Mouse (Mus musculus): ENCODE data around the gene Etnk1. TPM values are rescaled to one million over a fixed set of nuclear protein-coding genes. Genes with fewer than 3 reads are reported as not detected.

Etnk1 gene
- polyA plus RNA-seq, 1 experiment from 2014 or later, result 64.1 TPM

- 0 out of 2 replicates have a peak, but pooled peaks cover 4% of the 10 kb centered on the region for H3K36me3 ChIP-seq (ENCODE audit: control insufficient read depth, insufficient read depth, low read length)
- H3K9me3 ChIP-seq (ENCODE audit: control insufficient read depth, low read length), result no peaks in the 10 kb centered on the region
- no peak overlapping the region for H3K4me2 ChIP-seq (ENCODE audit: low read depth, low read length)
- H3K4me1 ChIP-seq (ENCODE audit: control insufficient read depth, insufficient read depth, low read length), result no peaks in the 10 kb centered on the region
- ATAC-seq (ENCODE audit: low read depth), result no peak
- no peak overlapping the region for H3K9ac ChIP-seq (replicated peaks; ENCODE audit: low read depth, low read length)
- no peak overlapping the region for H3K27ac ChIP-seq (ENCODE audit: low read depth, low read length)
- H3K27me3 ChIP-seq (ENCODE audit: control insufficient read depth, insufficient read depth, low read length), result no peaks in the 10 kb centered on the region
- H3K4me3 ChIP-seq (ENCODE audit: low read depth, low read length), result no peak overlapping the region
- WGBS, result 78% methylated on average over 7 of the region's 7 CpGs
Measured at GRCm38 (mm10) chr6:143190838-143191476, 23.9 kb downstream of the Etnk1 start.

DNA sequence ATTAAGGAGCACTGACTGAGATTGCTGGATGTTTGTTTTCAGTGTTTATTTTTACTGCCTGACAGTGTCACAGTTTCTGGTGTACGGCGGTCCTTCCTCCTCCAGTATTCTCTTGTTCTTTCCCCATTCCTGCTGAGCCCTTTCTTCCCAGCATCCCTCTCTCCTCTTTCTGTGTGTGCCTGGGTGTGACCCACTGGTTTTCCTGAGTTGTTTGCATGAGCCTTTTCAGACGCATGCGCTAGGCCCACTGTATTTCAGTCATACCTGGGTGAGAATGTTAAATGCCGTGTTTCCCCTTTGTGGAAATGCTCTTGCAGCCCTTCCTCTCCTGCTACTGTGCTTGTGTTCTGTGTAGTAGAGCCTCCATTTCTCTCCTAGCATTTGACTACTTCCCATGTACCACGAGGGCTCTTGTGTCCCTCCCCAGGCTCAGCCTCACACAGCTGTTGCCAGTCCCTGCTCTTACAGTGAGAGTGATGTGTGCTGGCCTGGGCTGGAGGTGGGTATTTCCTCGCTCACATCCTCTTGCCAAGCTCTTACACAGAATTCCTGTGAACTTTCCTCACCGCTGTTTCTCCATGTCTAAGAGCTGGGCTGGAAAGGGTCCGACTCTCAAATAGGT, 24.6 kb downstream of the Etnk1 start:
- H3K9me3 ChIP-seq (ENCODE audit: control insufficient read depth, low read length), result no peaks in the 10 kb centered on the region
- H3K27me3 ChIP-seq (ENCODE audit: control insufficient read depth, insufficient read depth, low read length), result no peaks in the 10 kb centered on the region
- 85% methylated on average over 9 of the region's 9 CpGs for WGBS
- H3K27ac ChIP-seq (ENCODE audit: low read depth, low read length), result no peak overlapping the region
- no peaks in the 10 kb centered on the region for H3K4me1 ChIP-seq (ENCODE audit: control insufficient read depth, insufficient read depth, low read length)
- no peak overlapping the region for H3K9ac ChIP-seq (replicated peaks; ENCODE audit: low read depth, low read length)
- ATAC-seq (ENCODE audit: low read depth), result no peak
- H3K4me3 ChIP-seq (ENCODE audit: low read depth, low read length), result no peak overlapping the region
- no peak overlapping the region for H3K4me2 ChIP-seq (ENCODE audit: low read depth, low read length)
- peaks cover 6% of the 10 kb centered on the region; the same call in 1 of the 2 replicates for H3K36me3 ChIP-seq (ENCODE audit: control insufficient read depth, insufficient read depth, low read length)

- no peaks in the 10 kb centered on the region for H3K9me3 ChIP-seq (ENCODE audit: control insufficient read depth, low read length)
- no peaks in the 10 kb centered on the region for H3K27me3 ChIP-seq (ENCODE audit: control insufficient read depth, insufficient read depth, low read length)
- H3K4me3 ChIP-seq (ENCODE audit: low read depth, low read length), result no peak overlapping the region
- ATAC-seq (ENCODE audit: low read depth), result no peak
- WGBS, result 88% methylated on average over 8 of the region's 8 CpGs
- H3K4me1 ChIP-seq (ENCODE audit: control insufficient read depth, insufficient read depth, low read length), result no peaks in the 10 kb centered on the region
- H3K9ac ChIP-seq (replicated peaks; ENCODE audit: low read depth, low read length), result no peak overlapping the region
- H3K27ac ChIP-seq (ENCODE audit: low read depth, low read length), result no peak overlapping the region
- no peak overlapping the region for H3K4me2 ChIP-seq (ENCODE audit: low read depth, low read length)
- peaks cover 11% of the 10 kb centered on the region; the same call in 1 of the 2 replicates for H3K36me3 ChIP-seq (ENCODE audit: control insufficient read depth, insufficient read depth, low read length)
Measured at GRCm38 (mm10) chr6:143192709-143193108, 25.7 kb downstream of the Etnk1 start.

- no peak overlapping the region for H3K4me3 ChIP-seq (ENCODE audit: low read depth, low read length)
- H3K9me3 ChIP-seq (ENCODE audit: control insufficient read depth, low read length), result no peaks in the 10 kb centered on the region
- H3K4me1 ChIP-seq (ENCODE audit: control insufficient read depth, insufficient read depth, low read length), result no peaks in the 10 kb centered on the region
- H3K9ac ChIP-seq (replicated peaks; ENCODE audit: low read depth, low read length), result no peak overlapping the region
- no peak for ATAC-seq (ENCODE audit: low read depth)
- no peak overlapping the region for H3K27ac ChIP-seq (ENCODE audit: low read depth, low read length)
- no peaks in the 10 kb centered on the region for H3K27me3 ChIP-seq (ENCODE audit: control insufficient read depth, insufficient read depth, low read length)
- H3K36me3 ChIP-seq (ENCODE audit: control insufficient read depth, insufficient read depth, low read length), result peaks cover 11% of the 10 kb centered on the region; the same call in 1 of the 2 replicates
- H3K4me2 ChIP-seq (ENCODE audit: low read depth, low read length), result no peak overlapping the region
- 90% methylated on average over 10 of the region's 10 CpGs for WGBS
Measured at GRCm38 (mm10) chr6:143193166-143193565, 26.1 kb downstream of the Etnk1 start.

DNA sequence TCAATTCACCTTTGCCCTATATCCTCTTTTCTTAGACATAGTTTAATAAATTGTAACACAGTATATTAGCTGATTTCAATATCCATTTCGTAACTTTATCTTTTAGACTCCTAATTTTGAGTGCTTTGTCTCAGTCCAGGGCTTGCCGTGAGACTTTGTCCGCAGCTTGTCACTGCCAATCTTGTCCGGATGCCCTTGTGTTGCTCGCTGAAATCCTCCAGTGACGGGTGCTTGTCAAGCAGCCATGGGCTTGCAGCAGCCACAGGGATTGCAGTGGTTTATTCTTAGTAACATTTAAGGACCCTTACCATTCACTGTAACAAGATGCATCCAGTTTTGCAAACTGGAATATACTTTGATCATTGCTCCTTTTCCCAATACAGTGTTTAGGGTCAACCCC, 26.6 kb downstream of the Etnk1 start:
- Histone ChIP-seq H3K9me3 (ENCODE audit: control insufficient read depth, low read length) (no peaks in the 10 kb centered on the region), H3K36me3 (ENCODE audit: control insufficient read depth, insufficient read depth, low read length) (peaks cover 16% of the 10 kb centered on the region; the same call in 1 of the 2 replicates), H3K4me3 (ENCODE audit: low read depth, low read length) (no peak overlapping the region), H3K9ac (replicated peaks; ENCODE audit: low read depth, low read length) (no peak overlapping the region), H3K27ac (ENCODE audit: low read depth, low read length) (no peak overlapping the region), H3K4me1 (ENCODE audit: control insufficient read depth, insufficient read depth, low read length) (no peaks in the 10 kb centered on the region), H3K4me2 (ENCODE audit: low read depth, low read length) (no peak overlapping the region), H3K27me3 (ENCODE audit: control insufficient read depth, insufficient read depth, low read length) (no peaks in the 10 kb centered on the region)
- WGBS, result 94% methylated on average over 6 of the region's 6 CpGs
- ATAC-seq (ENCODE audit: low read depth), result no peak

DNA sequence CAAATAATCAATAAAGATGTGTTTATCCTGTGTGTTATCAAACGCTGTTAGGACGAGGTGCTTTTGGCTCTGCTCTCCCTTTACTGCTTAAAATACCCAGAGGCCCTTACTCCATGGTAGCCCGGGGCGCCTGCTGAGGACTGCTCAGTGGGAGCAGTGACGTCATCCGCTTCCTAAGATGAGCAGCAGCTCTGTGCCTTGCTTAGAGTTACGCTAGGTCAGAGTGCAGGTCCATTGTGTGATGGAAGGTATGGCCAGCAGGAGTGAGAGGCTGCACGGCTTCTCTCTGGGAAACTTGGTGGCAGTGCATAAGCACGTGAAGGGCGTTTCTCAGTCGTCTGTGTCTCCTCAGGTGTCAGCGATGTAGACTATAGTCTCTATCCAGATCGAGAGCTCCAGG, 30.0 kb downstream of the Etnk1 start:
- Histone ChIP-seq H3K27ac (ENCODE audit: low read depth, low read length) (no peak overlapping the region), H3K4me2 (ENCODE audit: low read depth, low read length) (no peak overlapping the region), H3K36me3 (ENCODE audit: control insufficient read depth, insufficient read depth, low read length) (peaks cover 20% of the 10 kb centered on the region), H3K9ac (replicated peaks; ENCODE audit: low read depth, low read length) (no peak overlapping the region), H3K4me3 (ENCODE audit: low read depth, low read length) (no peak overlapping the region), H3K9me3 (ENCODE audit: control insufficient read depth, low read length) (no peaks in the 10 kb centered on the region), H3K27me3 (ENCODE audit: control insufficient read depth, insufficient read depth, low read length) (no peaks in the 10 kb centered on the region), H3K4me1 (ENCODE audit: control insufficient read depth, insufficient read depth, low read length) (no peaks in the 10 kb centered on the region)
- 90% methylated on average over 13 of the region's 13 CpGs for WGBS
- ATAC-seq (ENCODE audit: low read depth), result no peak

- no peak overlapping the region for H3K9ac ChIP-seq (replicated peaks; ENCODE audit: low read depth, low read length)
- no peaks in the 10 kb centered on the region for H3K27me3 ChIP-seq (ENCODE audit: control insufficient read depth, insufficient read depth, low read length)
- H3K9me3 ChIP-seq (ENCODE audit: control insufficient read depth, low read length), result no peaks in the 10 kb centered on the region
- H3K4me2 ChIP-seq (ENCODE audit: low read depth, low read length), result no peak overlapping the region
- no peak for ATAC-seq (ENCODE audit: low read depth)
- H3K4me1 ChIP-seq (ENCODE audit: control insufficient read depth, insufficient read depth, low read length), result no peaks in the 10 kb centered on the region
- H3K4me3 ChIP-seq (ENCODE audit: low read depth, low read length), result no peak overlapping the region
- peaks cover 20% of the 10 kb centered on the region for H3K36me3 ChIP-seq (ENCODE audit: control insufficient read depth, insufficient read depth, low read length)
- WGBS, result 96% methylated on average over 7 of the region's 7 CpGs
- no peak overlapping the region for H3K27ac ChIP-seq (ENCODE audit: low read depth, low read length)
Measured at GRCm38 (mm10) chr6:143198421-143198820, 31.4 kb downstream of the Etnk1 start.

DNA sequence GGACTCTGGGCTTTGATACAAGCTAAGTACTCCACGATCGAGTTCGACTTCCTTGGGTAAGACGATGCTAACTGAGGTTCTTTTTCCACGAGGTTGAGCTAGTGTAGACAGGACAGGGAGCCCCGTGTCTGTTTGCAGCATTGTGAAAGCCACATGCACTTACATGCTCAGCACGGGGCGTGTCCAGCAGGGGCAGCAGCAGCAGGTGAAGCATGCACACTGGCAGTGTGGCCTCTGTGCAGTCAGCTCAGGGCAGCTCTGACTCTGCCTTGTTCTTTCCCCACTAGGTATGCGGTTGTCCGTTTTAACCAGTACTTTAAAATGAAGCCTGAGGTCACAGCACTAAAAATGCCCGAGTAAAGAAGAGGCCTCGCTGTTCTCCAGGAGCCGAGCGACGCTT, 36.1 kb downstream of the Etnk1 start:
- Histone ChIP-seq H3K9me3 (ENCODE audit: control insufficient read depth, low read length) (no peaks in the 10 kb centered on the region), H3K27ac (ENCODE audit: low read depth, low read length) (no peak overlapping the region), H3K4me1 (ENCODE audit: control insufficient read depth, insufficient read depth, low read length) (no peaks in the 10 kb centered on the region), H3K36me3 (ENCODE audit: control insufficient read depth, insufficient read depth, low read length) (peaks cover 15% of the 10 kb centered on the region), H3K4me2 (ENCODE audit: low read depth, low read length) (no peak overlapping the region), H3K27me3 (ENCODE audit: control insufficient read depth, insufficient read depth, low read length) (no peaks in the 10 kb centered on the region), H3K4me3 (ENCODE audit: low read depth, low read length) (no peak overlapping the region), H3K9ac (replicated peaks; ENCODE audit: low read depth, low read length) (no peak overlapping the region)
- ATAC-seq (ENCODE audit: low read depth), result no peak
- 96% methylated on average over 15 of the region's 15 CpGs for WGBS

DNA sequence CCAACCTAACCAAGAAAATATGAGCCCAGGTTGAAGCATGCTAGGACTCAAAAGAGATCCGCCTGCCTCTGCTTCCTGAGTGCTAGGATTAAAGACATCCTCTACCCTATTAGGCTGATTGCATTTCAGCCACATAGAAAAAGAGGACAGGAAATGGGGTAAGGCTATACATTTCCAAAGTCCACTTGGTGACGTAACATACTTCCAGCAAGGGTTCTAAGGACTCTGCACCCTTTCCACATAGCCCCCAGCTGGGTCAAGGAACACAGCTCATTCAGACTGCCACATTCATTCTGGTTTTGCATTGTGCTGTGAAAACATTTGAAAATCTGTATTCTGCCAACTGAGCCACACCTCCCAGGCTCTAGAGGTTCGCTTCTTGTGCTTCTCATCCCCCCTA, 41.9 kb downstream of the Etnk1 start:
- H3K36me3 ChIP-seq (ENCODE audit: control insufficient read depth, insufficient read depth, low read length), result peaks cover 5% of the 10 kb centered on the region; the same call in 1 of the 2 replicates
- no peak for ATAC-seq (ENCODE audit: low read depth)
- WGBS, result 97% methylated on average over 3 of the region's 3 CpGs

More for the DNA sequence above, 41.9 kb downstream of the Etnk1 start:
- Histone ChIP-seq H3K9ac (replicated peaks; ENCODE audit: low read depth, low read length) (no peak overlapping the region), H3K4me2 (ENCODE audit: low read depth, low read length) (no peak overlapping the region), H3K4me1 (ENCODE audit: control insufficient read depth, insufficient read depth, low read length) (no peaks in the 10 kb centered on the region), H3K27me3 (ENCODE audit: control insufficient read depth, insufficient read depth, low read length) (no peaks in the 10 kb centered on the region), H3K9me3 (ENCODE audit: control insufficient read depth, low read length) (no peaks in the 10 kb centered on the region), H3K4me3 (ENCODE audit: low read depth, low read length) (no peak overlapping the region), H3K27ac (ENCODE audit: low read depth, low read length) (no peak overlapping the region)

Data from neural tube, embryonic 14.5 days (tissue).